Mouse (Mus musculus): ENCODE data around the gene Iscu.

DNA sequence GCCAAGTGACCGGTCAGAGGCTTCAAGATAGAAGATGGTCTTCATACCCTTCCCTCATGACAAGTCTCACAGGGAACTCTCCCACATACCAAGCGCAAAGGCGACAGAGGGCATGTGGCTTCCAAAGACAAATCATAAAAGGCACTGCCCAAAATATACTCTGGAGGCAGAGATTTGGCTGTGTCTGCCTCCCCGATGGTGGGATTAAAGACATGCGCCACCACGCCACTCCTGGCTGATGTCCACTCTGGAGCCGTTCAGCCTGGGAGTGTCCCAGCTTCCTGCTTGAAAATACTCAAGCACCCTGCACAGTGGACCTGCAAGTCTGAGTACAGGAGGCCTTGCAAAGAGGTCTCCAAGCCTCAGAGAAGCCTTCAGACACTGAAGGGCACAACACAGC is 41.4 kb upstream of the Iscu start:
- TF ChIP-seq CTCF (IDR thresholded peaks at IDR 0.05; ENCODE audit: extremely low read depth, insufficient read depth, low read length) (no peak), POLR2A (IDR thresholded peaks at IDR 0.05; ENCODE audit: extremely low read depth, insufficient read depth, low read length) (no peak)

All from cortical plate, adult 2 months (tissue).